Mouse (Mus musculus) heart, embryonic 14.5 days (tissue): ENCODE data around the gene Gpat2. TPM values are rescaled to one million over a fixed set of nuclear protein-coding genes. Genes with fewer than 3 reads are reported as not detected.

Experiments used
- ATAC-seq: fragments of 200-750 bp; cut with Nextera tagmentation; 2 replicates; pipeline ENCODE4 v1.8.0; 2017; ENCODE audit warnings: low read depth, moderate TSS enrichment; ENCODE audit not compliant: insufficient number of reproducible peaks, insufficient read depth, low FRiP score
- H3K27ac ChIP-seq, 2 experiments: fragments of 200-500 bp in 1 of 2; fragments of 300-500 bp in 1 of 2; sonication (generic) in 1 of 2; replicated peaks in 1 of 2; 2 replicates each; pipeline ENCODE4 v1.5.1; 2012 to 2014; ENCODE audit warnings: low read depth in 2 of 2, low read length in 2 of 2, control low read depth in 1 of 2, mild to moderate bottlenecking in 1 of 2, mixed read lengths in 1 of 2; ENCODE audit not compliant: control insufficient read depth in 1 of 2, insufficient read depth in 1 of 2
- H3K27me3 ChIP-seq: fragments of 300-500 bp; sonication (generic); 2 replicates; pipeline ENCODE4 v1.6.1; 2014; ENCODE audit warnings: mild to moderate bottlenecking, low read length, control low read depth; ENCODE audit not compliant: control insufficient read depth, insufficient read depth
- H3K36me3 ChIP-seq: fragments of 300-500 bp; sonication (generic); 2 replicates; pipeline ENCODE4 v1.6.1; 2014; ENCODE audit warnings: mild to moderate bottlenecking, control low read depth, low read length, mixed read lengths; ENCODE audit not compliant: control insufficient read depth, insufficient read depth
- H3K4me1 ChIP-seq, 2 experiments: fragments of 200-500 bp in 1 of 2; fragments of 300-500 bp in 1 of 2; sonication (generic) in 1 of 2; 2 replicates each; pipeline ENCODE4 v1.6.1; 2012 to 2014; ENCODE audit warnings: low read length in 2 of 2, control low read depth in 1 of 2, mixed read lengths in 1 of 2; ENCODE audit not compliant: control insufficient read depth in 2 of 2, insufficient read depth in 2 of 2
- H3K4me2 ChIP-seq: fragments of 300-500 bp; sonication (generic); 2 replicates; pipeline ENCODE4 v1.6.1; 2014; ENCODE audit warnings: mild to moderate bottlenecking, low read length
- H3K4me3 ChIP-seq, 2 experiments: fragments of 200-500 bp in 1 of 2; fragments of 300-500 bp in 1 of 2; sonication (generic) in 1 of 2; 2 replicates each; pipeline ENCODE4 v1.5.1; 2012 to 2014; ENCODE audit warnings: low read length in 2 of 2, mild to moderate bottlenecking in 2 of 2, control low read depth in 1 of 2, low read depth in 1 of 2, moderate library complexity in 1 of 2; ENCODE audit not compliant: control insufficient read depth in 1 of 2, insufficient read depth in 1 of 2
- H3K9ac ChIP-seq: fragments of 300-500 bp; sonication (generic); 2 replicates; pipeline ENCODE4 v1.6.1; 2014; ENCODE audit warnings: mild to moderate bottlenecking, low read length
- H3K9me3 ChIP-seq: fragments of 300-500 bp; sonication (generic); 2 replicates; pipeline ENCODE4 v1.6.1; 2016; ENCODE audit warnings: low read length, control low read depth; ENCODE audit not compliant: control insufficient read depth
- WGBS: fragments of 180-500 bp; shearing (Covaris S2); extraction: QIAGEN DNeasy Blood & Tissue Kit; methylation state at CpG from one replicate; pipeline ENCODE4 v1.1.7; 2014; 5-methylcytosine and 5-hydroxymethylcytosine counted together
- polyA plus RNA-seq: library from polyadenylated mRNA; unstranded; fragments of >200 nt; fragmentation: Nextera tagmentation; extraction: Ambion mirVana; gene quantifications from 2 replicates; pipeline ENCODE4 v1.2.1, GENCODE M21; 2014

The Gpat2 gene
- polyA plus RNA-seq, 1 experiment from 2014 or later, result 0.22 TPM

DNA sequence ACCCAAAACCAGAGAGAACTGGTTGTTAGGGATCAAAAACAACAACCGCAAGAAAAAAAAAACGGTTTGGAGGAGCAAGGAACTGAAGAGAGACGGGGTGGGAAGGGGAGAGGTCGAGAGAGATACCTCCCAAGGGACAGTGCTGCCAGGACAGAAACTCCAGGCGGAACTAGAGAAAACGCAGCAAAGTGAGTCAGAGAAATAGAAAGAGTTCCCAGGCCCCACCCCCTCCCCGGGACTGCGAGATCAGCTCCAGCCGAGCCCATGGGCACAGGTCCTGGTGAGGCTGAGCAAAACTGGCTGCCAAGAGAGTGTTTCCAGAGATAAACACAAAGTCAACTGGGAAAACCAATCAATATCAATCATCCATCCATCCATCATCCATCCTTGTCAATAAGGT is 36.4 kb downstream of the Gpat2 start:
- no peaks in the 10 kb centered on the region for H3K36me3 ChIP-seq
- no peak overlapping the region for H3K4me2 ChIP-seq
- no peak overlapping the region for H3K4me3 ChIP-seq
- H3K9ac ChIP-seq, result no peak overlapping the region
- H3K9me3 ChIP-seq, result no peaks in the 10 kb centered on the region
- no peaks in the 10 kb centered on the region for H3K27me3 ChIP-seq
- WGBS, result 39% methylated on average over 9 of the region's 9 CpGs
- H3K27ac ChIP-seq, result no peak overlapping the region
- H3K4me1 ChIP-seq, result peaks cover 17 to 18% of the 10 kb centered on the region in 2 experiments
- ATAC-seq, result no peak

DNA sequence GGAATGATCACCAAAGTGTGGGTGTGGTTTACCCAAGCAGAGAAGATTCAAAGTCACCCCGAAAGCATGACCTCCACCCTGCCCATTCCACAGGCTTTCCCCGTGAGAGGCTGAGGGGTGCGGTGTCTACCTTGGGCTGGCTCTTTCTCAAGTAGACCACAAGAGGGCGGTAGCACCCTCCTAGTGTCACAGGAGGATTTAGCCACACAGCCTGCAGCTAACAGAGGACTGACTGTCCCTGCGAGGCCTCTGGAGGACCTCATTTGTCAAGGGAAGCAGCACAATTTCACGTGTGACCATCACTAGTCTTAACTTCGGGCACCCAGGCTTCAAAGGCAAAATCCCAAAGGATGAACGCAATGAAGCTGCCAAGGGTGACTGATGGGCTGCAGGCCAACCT is 37.3 kb downstream of the Gpat2 start:
- Histone ChIP-seq H3K4me1 (peaks cover 17 to 18% of the 10 kb centered on the region in 2 experiments), H3K27ac (no peak overlapping the region), H3K4me3 (no peak overlapping the region), H3K9me3 (no peaks in the 10 kb centered on the region), H3K4me2 (no peak overlapping the region), H3K36me3 (no peaks in the 10 kb centered on the region), H3K27me3 (no peaks in the 10 kb centered on the region), H3K9ac (no peak overlapping the region)
- ATAC-seq, result no peak
- WGBS, result 10% methylated on average over 8 of the region's 8 CpGs

DNA sequence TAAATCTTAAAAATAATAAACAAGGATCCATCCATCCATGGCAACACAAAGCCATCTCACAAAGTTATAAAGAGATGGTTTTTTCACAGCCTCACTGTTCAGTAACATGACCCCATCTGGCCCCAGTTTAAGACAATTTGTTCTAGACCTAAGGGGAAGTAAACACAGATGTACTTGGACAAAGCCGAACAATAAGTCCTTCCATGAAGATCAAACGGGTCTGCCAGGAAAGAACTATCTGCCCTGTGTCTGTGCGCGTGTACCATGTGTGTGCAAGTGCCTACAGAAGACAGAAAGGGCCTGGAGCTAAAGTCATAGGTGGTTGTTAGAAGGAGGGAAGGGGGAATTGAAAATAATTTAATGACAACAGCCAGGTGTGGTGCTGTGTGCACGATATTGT is 45.2 kb downstream of the Gpat2 start:
- H3K9me3 ChIP-seq, result no peaks in the 10 kb centered on the region
- no peak overlapping the region for H3K9ac ChIP-seq
- H3K27me3 ChIP-seq, result no peaks in the 10 kb centered on the region
- no peak for ATAC-seq
- H3K36me3 ChIP-seq, result no peaks in the 10 kb centered on the region
- H3K4me2 ChIP-seq, result no peak overlapping the region
- no peak overlapping the region for H3K27ac ChIP-seq
- 91% methylated on average over 5 of the region's 5 CpGs for WGBS
- H3K4me3 ChIP-seq, result no peak overlapping the region
- peaks cover 0 to 2% of the 10 kb centered on the region in 2 experiments; a peak in 1 of 4 replicates for H3K4me1 ChIP-seq

GRCm38 (mm10) chr2:127470661-127471060 is 45.7 kb downstream of the Gpat2 start:
- H3K36me3 ChIP-seq, result no peaks in the 10 kb centered on the region
- H3K4me3 ChIP-seq, result no peak overlapping the region
- no peak overlapping the region for H3K4me2 ChIP-seq
- peaks cover 0 to 2% of the 10 kb centered on the region in 2 experiments; a peak in 1 of 4 replicates for H3K4me1 ChIP-seq
- no peaks in the 10 kb centered on the region for H3K27me3 ChIP-seq
- ATAC-seq, result no peak
- no peaks in the 10 kb centered on the region for H3K9me3 ChIP-seq
- whole genome bisulfite sequencing, result 92% methylated on average over 10 of the region's 10 CpGs
- no peak overlapping the region for H3K9ac ChIP-seq
- no peak overlapping the region for H3K27ac ChIP-seq

- no peak overlapping the region for H3K9ac ChIP-seq
- ATAC-seq, result no peak
- H3K27me3 ChIP-seq, result no peaks in the 10 kb centered on the region
- H3K27ac ChIP-seq, result no peak overlapping the region
- H3K4me2 ChIP-seq, result no peak overlapping the region
- no peaks in the 10 kb centered on the region for H3K4me1 ChIP-seq
- no peak overlapping the region for H3K4me3 ChIP-seq
- H3K36me3 ChIP-seq, result no peaks in the 10 kb centered on the region
- H3K9me3 ChIP-seq, result no peaks in the 10 kb centered on the region
- WGBS, result 82% methylated on average over 8 of the region's 8 CpGs
These were observed 46.3 kb downstream of the Gpat2 start for GRCm38 (mm10) chr2:127471281-127471680.

- H3K4me3 ChIP-seq, result no peak overlapping the region
- WGBS, result 68% methylated on average over 3 of the region's 3 CpGs
- H3K4me2 ChIP-seq, result no peak overlapping the region
- H3K9me3 ChIP-seq, result no peaks in the 10 kb centered on the region
- H3K9ac ChIP-seq, result no peak overlapping the region
- H3K27ac ChIP-seq, result no peak overlapping the region
- H3K27me3 ChIP-seq, result no peaks in the 10 kb centered on the region
- ATAC-seq, result no peak
- no peaks in the 10 kb centered on the region for H3K4me1 ChIP-seq
- H3K36me3 ChIP-seq, result no peaks in the 10 kb centered on the region
These were observed 47.3 kb downstream of the Gpat2 start for GRCm38 (mm10) chr2:127472279-127472678.

GRCm38 (mm10) chr2:127479210-127479609 is 54.2 kb downstream of the Gpat2 start:
- H3K4me2 ChIP-seq, result no peak overlapping the region
- H3K4me1 ChIP-seq, result peaks cover 2 to 7% of the 10 kb centered on the region in 2 experiments; a peak in 3 of 4 replicates
- no peaks in the 10 kb centered on the region for H3K36me3 ChIP-seq
- H3K27ac ChIP-seq, result no peak overlapping the region
- H3K4me3 ChIP-seq, result no peak overlapping the region
- H3K27me3 ChIP-seq, result peaks cover 57% of the 10 kb centered on the region
- ATAC-seq, result no peak
- no peaks in the 10 kb centered on the region for H3K9me3 ChIP-seq
- 69% methylated on average over 4 of the region's 4 CpGs for WGBS
- H3K9ac ChIP-seq, result no peak overlapping the region

GRCm38 (mm10) chr2:127479763-127480162 is 54.8 kb downstream of the Gpat2 start:
- H3K4me2 ChIP-seq, result no peak overlapping the region
- H3K4me3 ChIP-seq, result no peak overlapping the region
- no peak for ATAC-seq
- H3K27ac ChIP-seq, result no peak overlapping the region
- H3K27me3 ChIP-seq, result peaks cover 59% of the 10 kb centered on the region
- no peaks in the 10 kb centered on the region for H3K9me3 ChIP-seq
- no peaks in the 10 kb centered on the region for H3K36me3 ChIP-seq
- H3K4me1 ChIP-seq, result peaks cover 6 to 13% of the 10 kb centered on the region in 2 experiments
- 71% methylated on average over 10 of the region's 10 CpGs for WGBS
- no peak overlapping the region for H3K9ac ChIP-seq
